Mouse (Mus musculus): ENCODE measurements around the gene Ebf1.

The Ebf1 gene

DNA sequence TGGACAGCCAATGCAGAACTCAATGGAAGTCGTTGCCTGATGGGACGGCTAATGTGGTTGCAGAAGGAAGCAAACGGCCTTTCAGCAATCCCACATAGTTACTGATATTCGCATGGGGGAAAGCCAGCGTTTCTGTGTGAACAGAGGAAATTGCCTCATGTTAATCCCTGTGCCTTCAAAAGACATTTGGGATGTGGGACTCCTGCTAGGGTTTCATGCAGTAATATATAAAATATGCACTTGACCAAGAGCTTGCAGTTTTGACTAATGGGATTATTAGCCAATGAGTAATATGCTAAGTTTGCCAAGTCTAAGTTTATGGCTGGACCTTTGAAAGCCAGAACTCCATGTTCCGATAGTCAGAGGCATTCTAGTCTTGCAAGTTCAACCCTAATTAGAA, 331.4 kb downstream of the Ebf1 start:
- DNase-seq (ENCODE audit: extremely low read depth, low read depth): no peak

DNA sequence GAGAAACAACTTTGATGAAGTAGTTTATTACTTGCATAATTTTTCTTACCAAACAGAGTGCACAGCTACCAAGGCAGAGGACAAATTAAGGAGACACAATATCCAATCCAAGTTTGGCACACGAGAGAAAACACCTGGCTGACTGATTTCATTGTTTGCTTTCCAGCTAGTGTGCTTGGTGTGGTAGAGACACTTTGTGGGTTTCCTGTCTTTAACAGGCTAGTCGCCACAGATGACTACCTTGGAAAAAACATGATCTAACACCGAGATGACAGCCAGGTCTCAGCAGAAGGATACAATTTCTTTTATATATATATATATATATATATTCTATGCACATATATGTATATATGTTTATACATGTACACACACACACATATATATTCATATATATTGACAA, 332.0 kb downstream of the Ebf1 start:
- no peak for DNase-seq (ENCODE audit: extremely low read depth, low read depth)

DNA sequence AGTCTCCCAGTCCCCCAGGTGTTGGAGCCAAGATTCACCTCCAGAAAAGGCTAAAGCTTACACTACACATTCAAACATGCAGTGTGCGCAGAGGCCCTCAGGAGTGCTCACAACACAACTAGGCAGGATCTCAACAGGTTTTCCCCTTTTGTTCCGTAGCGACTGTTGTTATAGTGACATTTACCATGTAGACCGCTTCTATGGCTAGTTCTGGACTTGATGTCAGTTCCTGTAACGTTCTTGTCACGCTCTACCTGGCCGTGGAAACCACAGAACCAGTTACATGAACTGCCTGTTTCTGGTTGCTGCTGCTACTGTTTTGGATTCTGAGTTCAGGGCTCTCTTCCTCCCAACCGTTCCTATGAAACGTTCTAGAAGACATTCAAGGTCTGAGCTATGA, 333.2 kb downstream of the Ebf1 start:
- no peak for DNase-seq (ENCODE audit: extremely low read depth, low read depth)

DNA sequence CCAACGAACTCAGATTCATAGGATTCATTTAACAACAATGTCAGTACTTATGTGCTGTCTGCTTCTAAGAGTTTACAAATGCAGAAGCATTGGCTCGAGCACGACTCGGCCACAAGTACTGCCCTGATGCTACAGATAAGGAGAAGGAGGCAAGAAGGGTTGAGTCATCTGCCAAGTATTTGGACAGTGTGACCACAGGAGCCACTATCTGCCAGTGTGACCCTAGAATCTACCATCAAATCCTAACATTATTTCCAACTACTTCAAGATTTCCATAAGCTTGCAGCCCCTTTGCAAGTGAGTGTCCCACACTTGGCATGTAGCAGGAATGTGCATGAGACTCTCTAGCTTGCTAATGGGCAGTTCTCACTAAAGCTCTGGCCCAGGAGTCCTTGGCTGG, 334.4 kb downstream of the Ebf1 start:
- no peak for DNase-seq (ENCODE audit: extremely low read depth, low read depth)

DNA sequence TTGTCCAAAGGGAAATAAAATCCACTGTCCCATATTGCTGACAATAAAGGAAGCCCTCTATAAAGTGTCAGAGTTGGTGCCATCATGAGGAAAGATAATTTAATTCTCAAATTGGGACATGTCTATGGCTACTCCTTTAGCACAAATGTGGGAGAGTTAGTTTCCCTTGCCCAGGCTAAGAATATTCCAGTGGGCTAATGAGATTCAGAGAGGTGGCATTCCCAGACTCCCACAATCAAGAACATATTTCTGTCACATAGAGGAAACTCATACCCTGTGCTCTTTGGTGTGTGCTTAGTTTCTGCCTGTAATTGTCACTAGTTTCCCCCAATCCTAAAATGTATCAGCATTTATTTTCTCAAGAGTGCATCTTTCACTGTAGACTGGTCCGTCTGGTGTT, 336.2 kb downstream of the Ebf1 start:
- DNase-seq (ENCODE audit: extremely low read depth, low read depth): no peak

DNA sequence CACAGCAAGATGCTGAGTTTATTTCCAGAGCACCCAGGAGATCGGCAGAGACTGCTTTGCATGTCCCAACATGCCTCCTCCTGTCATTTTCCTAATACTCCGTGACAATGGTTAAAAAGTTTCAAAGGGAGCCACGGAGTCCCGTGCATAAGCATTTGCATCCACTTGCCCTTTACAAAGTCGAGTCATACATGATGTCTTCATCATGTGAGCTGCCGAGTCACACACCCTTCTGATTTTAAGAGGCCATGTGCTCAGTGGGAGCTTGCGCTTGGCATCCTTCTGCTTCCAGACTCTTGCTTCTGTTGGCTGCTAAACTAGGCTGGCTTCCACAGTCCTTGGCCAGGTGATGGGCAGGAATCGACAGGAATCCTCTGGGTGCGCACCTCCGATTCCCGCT, 336.7 kb downstream of the Ebf1 start:
- DNase-seq (ENCODE audit: extremely low read depth, low read depth): no peak

DNA sequence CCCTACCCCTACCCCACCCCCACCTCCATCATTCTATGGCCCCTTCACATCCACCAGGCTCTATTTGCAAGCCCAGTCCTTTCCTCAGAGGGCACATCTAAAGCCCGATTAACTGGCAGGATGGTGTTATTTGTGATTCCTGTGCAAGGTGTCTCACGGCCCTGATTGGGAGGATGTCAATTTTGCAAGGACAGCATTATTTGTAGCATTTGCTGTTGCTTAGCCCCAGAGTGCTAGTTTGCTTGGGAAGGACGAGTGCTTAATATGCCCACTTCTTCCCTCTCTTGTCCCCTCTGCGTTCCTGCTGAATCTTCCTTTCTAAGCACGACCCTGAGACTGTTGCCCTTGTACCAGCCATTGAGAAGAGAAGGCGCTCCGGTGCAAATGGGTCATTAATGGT, 337.2 kb downstream of the Ebf1 start:
- DNase-seq (ENCODE audit: extremely low read depth, low read depth): no peak

DNA sequence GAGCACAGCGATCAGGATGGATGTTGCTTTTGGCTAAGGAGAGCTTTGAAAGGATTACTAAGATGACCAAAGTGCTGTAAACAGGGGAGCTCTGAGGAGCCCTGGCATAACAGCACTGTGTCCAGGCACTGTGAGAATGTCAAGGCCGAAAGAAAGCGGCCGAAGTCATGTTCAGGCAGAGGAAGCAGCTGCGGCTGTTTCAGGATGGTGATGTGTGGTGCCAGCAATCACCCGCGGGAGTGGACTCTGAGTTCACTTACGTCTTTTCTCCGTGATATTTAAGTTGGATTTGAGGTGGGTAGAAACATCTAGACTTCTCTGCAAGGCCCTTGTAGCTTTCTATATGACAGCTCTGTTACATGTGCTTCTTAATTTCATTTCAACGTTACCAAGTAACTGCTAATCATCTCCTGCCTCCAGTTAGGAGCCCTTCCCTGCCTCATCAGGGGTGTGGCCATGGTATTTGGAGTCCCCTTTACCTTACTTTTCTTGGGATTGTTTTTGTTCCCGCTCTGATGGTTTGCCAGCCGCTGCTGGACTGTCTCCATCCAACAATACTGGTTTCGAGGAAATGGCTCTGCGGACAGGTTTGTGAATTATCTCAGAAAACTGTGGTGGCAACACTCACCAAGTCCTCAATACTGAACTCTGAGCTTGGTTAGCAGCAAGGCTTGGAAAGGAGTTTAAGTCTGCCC, 345.8 kb downstream of the Ebf1 start:
- DNase-seq (ENCODE audit: extremely low read depth, low read depth): no peak

DNA sequence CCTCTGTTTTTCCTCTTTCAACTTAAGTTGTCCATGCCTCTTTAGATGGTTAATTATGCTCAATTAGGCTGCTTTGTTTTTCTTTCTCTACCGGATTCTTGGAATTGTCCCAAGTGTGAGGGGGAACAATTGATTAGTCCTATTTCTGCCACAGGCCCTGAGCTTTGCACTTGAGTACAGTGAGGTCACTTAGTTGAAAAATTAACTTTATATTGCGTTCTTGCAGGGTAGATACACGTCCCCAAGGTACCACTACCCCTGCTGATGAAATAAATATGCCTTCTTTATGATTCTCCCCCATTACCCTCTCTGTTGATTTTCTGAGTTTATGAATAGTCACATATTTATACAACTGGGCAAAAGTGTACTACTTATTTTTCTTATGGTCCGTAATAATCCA, 351.9 kb downstream of the Ebf1 start:
- DNase-seq (ENCODE audit: extremely low read depth, low read depth): no peak

DNA sequence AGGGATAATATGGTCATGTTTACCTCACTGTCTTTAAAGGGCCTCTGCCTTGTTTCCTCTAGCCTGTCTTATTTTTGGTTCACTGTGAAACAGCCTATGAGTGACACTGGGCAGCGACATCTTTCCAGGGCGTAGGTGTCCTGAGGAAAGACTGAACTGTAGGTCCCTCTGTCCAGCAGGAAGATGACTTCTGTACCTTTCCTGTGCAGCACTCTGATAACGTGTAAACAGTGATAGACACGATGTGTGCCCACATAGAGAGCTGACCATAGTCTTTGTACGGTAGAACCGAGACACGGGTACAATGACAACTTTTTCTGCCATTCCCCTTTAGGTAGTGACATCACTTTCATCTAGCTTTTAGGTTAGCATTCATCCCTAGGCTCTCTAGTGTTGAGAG, 357.2 kb downstream of the Ebf1 start:
- no peak for DNase-seq (ENCODE audit: extremely low read depth, low read depth)

DNA sequence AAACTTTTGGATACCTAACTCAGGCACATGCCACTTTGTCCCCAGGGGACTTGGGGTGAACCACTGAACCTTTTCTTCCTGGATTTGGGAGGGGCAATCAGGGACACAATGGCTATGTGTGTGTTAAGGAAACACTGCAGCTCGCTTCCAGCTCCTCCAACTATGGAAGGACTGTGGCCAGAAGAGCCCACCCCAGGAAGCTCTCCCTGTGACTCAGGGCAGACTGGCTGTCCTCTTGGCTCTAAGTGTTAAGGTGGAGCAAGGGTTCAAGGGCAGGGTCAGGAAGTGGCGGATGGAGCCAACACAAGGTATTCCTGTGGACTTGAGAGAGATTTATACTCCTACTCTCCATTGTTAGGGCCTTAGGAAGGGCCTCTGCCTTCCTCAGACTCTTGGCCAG, 358.0 kb downstream of the Ebf1 start:
- no peak for DNase-seq (ENCODE audit: extremely low read depth, low read depth)

DNA sequence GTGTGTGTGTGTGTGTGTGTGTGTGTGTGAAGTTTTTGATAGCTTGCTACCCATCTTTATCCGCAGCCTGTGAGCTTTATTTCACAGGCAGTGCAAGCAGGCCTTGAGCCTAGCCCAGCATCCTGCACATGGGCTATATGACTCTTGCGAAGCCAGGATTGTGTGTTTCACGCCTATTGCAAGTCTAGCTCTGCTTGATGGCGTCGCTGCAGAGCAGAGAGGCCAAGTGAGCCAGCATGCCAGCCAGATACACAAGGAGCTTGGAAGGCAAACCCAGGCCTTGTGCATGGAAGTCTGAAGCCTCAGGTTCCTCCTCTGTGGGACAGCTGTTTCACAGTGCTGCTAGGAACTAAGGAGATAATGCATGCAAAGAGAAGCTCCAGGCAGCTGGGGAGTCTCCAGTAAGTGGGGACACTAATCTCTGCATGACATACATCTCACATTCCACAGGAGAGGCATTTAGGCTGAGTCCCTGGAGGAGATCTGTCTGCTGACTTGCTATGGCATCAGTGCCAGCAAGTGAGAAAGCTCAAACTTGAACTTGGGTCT, 359.2 kb downstream of the Ebf1 start:
- DNase-seq (ENCODE audit: extremely low read depth, low read depth): no peak

DNA sequence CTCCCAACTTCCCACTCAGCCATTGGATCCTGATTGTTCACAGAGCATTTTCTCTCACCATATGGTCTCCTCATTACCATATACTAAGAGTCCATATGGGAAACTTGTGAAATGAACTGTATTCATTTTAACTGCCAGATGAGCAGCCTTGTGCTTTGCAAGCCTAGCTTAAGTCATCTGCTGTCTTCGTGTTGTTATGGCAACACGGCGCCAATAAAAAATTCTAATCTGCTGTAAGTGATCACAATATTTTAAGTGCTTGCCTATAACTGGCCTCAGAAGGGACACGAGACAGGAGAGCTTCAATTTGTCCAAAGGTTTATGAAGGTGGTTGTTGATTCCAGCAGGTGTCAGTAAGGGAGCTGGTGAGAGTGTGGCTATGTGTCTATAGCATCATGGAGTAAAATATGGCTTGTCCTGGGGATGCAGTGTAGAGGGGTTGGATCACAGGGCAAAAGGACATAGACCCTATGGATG, 360.8 kb downstream of the Ebf1 start:
- DNase-seq (ENCODE audit: extremely low read depth, low read depth): no peak

DNA sequence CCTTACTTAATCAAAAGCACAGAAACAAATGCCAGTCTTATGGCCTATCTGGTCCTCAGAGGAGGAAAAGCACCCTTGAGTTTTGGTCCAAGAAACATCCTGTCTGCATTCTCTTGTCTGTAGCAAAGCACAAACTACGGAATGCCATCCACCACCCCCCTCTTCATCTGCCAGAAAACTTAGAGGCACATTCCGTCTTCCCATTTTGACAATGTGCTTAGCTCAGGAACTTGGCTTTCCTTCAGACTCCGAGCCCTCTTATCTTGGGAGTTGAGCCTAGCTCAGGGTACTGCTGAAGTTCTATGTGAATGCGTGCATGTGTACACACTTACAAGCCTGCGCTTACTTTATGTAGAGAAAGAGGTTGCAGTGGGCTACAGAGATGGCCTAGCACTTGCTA, 362.3 kb downstream of the Ebf1 start:
- no peak for DNase-seq (ENCODE audit: extremely low read depth, low read depth)

DNA sequence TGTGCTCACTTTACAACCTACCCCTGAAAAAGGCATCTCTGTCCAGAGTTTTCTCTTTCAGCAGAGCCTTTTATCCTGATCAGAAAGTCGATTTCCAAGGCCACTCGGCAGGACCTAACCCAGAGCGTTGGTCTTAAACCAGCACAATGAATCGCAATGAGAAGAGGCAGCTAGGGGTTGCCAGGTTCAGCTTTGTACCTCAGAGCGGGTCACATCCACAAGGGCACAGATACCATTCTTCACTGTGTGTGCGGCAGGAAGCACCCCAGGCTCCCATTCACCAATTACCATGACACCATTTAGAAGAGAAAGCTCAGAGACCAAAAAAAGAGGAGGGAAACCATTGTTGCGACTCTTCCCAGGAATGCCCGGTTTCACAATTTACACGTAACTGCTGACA, 365.1 kb downstream of the Ebf1 start:
- DNase-seq (ENCODE audit: extremely low read depth, low read depth): no peak

DNA sequence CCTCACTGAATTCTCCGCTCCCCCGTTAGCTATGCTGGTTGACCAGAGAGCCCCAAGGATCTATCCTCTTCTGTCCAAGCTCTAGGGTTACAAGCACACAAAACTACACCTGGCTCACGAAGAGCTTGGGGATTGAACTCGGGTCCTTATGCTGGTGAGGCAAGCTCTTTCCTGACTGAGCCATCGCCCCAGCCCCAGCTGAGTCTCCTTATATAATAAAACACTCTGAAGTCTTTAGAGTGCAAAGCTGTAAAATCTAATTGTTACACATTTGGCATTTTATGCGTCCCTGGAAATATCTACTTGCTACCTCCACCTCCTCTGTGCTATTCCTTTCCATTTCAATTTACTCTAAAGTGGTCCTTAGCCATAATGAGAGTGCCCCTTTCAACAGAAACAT, 366.8 kb downstream of the Ebf1 start:
- no peak for DNase-seq (ENCODE audit: extremely low read depth, low read depth)

DNA sequence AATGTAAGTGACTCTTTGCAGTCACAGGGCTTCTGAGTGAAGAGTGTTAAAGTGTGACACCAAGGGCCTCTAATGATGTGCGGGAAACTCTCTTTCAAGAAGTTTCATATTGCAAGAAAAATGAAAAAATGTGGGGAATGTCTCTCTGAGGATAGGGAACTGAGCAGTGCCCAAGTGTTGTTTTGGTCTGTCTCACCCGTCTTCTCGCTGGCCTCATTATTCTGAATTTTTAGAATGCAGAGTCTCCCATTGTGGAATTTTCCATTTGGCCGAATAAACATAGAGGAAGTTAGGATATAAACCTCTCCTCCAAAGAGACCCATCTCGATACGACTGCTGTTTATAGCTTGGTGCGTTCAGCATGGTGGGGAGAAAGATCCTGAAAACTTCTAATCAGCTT, 367.3 kb downstream of the Ebf1 start:
- no peak for DNase-seq (ENCODE audit: extremely low read depth, low read depth)

DNA sequence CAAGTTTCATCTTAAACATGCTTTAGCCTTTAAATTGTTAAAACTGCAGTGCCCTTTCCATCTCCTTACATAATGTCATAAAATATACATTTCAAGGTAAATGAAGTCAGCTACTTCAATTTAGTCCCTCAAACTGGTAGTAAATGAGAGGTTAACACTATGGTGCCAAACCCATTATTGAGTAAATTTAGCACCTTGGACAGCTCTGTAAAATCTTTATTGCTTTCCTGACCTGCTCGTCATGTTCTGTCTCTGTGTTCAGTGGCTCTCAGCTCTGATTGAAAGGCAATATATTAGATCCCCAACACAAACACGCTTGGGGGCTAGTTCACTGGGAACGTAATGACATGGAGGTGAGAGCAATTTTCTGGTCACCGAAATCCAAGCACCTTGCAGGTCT, 370.7 kb downstream of the Ebf1 start:
- DNase-seq (ENCODE audit: extremely low read depth, low read depth): no peak

DNA sequence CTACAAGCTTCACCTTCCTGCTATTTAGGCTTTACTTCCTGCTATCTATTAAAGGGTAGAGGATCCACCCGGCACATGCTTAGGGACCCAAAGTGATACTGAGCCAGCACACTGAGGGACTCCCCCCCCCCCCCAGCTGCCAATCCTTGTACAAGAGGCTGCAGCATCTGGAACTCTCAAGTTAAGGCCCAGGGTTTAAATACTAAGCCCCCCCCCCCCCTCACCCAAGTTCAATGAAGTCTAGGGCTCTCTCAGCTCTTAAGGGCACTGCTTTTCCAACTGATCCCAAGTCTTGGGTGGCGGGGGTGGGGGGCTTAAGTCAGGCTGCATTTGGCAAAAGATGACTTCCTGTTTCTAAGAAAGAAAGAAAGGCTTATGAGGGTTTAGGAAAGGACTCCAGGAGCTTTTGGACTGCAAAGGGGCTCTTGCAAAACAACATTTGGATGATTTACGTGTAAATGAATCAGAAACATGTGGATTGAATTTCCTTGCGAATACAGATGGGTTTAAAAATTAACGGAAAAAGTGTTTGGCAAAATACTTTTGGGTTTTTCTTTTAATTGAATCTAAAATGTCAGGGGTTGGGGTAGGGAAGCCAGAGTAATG, 385.7 kb downstream of the Ebf1 start:
- DNase-seq (ENCODE audit: extremely low read depth, low read depth): no peak

DNA sequence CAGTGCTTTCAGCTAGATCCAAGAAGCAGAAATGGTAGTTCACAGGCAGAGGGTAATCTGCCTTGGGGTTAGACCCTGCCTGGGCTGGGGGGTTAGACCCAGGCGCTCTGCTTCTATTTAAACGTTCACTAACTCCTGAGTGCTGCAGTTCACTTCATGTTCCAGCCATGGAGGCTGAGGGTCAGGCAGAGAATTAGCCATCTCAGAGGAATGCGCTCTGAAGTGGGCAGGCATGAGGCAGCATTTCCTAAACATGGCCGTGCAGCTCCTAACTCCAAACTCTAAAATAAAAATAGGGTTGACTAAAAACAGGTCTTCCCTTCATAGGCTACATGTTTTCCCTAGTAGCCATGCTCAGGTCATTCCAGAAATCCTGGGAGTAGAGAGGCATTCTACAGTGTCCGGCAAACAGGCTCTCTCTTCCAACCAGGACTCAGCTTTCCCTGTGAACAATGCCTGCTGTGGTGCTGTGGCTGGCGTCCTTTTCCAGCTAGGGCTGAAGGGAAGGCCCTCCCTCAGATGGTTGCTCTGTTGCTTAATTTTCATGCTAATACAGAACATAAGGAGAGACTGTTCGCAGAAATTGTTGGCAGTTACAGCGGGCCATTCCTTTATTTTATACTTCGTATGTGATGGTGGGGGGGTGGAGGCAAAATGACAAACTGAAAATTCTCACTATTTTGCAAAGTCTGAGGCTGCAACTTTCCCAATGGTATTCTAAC, 386.8 kb downstream of the Ebf1 start:
- DNase-seq (ENCODE audit: extremely low read depth, low read depth): no peak

DNA sequence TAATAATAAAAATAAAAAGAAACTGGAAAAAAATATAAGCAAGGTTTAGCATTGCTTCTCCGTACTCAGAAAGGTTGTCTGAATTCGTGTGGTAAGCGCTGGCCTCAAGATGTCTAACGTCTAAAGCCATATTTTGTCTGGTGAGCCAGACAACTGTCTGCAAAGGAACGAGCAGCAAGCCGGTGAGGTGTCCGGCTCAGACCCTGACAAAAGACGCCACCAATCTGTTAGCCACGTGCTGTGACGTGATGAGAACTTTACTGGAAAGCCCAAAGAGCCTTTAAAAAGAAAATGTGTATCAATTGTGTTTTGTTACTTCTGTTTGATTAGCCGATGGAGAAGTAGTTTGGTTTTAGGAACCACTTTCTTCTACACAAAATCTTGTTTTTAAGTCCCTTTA, 390.2 kb downstream of the Ebf1 start:
- DNase-seq (ENCODE audit: extremely low read depth, low read depth): no peak

DNA sequence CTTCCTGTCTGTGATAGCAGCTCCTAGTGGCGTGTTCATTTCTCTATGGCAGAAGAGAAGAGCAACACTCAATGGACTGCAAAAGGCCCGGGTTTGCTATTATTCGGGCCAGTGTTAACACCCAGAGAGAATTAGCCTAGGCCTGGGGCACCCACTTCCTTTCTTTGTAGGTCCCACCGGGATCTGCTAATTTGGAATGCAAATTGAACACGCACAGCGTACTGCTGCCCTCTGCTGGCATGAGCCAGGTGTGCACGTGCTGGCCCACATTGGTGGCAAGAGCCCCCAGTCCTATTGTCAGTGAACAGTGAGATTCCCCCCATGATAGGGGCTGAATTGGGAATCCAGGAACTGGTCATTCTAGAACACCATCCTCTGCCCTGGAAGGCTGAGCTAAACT, 391.0 kb downstream of the Ebf1 start:
- DNase-seq (ENCODE audit: extremely low read depth, low read depth): no peak

DNA sequence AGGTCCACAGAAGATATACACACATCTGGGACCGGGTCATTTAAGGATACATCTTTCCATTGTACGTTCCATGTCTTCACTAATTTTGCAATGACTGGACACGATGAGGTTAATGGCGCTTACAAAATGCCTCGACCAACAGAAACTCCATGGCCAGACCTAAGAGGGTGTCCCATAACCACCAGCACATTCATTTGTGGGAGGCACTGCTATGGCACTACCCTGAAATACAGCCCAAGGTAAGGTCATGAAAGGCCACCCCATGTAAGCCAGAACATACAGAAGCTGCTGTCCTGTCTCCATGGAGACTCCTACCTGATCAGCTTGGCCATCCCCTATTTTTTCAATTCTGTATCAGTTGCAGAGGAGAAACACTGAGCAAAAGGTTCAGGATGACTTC, 391.6 kb downstream of the Ebf1 start:
- DNase-seq (ENCODE audit: extremely low read depth, low read depth): no peak
